Mouse (Mus musculus) layer of hippocampus, postnatal 25 days (tissue): Measurements from ENCODE around the gene Fgd5. TPM values are rescaled to one million over a fixed set of nuclear protein-coding genes. Genes with fewer than 3 reads are reported as not detected.
"Not testable (repeated sequence)": the region's sequence is repeated elsewhere in the genome, so short reads cannot be mapped to it uniquely, and the experiment has no call there.

Source experiments
- DNase-seq, 2 experiments: peaks; one replicate each; pipeline ENCODE4 v3.0.0; 2022; ENCODE audit warnings: mixed read lengths in 2 of 2, low spot score in 1 of 2; ENCODE audit errors: extremely low spot score in 1 of 2
- total RNA-seq, 2 experiments: library from RNA; stranded (reverse); gene quantifications; 2 replicates each; pipeline ENCODE4 v1.2.3; 2021

Fgd5 gene
- total RNA-seq, 2 experiments from 2014 or later = 5.3 to 5.5 TPM

DNA sequence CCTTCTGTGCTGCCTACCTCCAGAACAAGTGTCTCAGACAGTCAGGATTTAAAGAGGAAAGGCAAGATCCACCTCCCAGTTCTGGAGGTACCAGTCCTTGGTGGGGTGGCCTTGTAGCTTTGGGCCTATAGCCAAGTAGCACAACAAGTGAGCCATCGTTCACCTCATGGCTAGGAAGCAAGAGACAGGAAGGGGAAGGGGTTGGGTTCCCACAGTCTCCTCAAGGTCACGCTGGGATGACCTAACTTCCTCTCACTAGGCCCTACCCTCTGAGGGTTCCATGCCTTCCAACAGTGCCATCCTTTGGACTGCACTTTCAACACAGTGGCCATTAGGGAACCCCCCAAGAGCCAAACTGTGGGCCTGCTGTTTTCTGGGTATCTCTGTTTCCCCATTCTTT is 84.8 kb downstream of the Fgd5 start:
- no peak for DNase-seq

DNA sequence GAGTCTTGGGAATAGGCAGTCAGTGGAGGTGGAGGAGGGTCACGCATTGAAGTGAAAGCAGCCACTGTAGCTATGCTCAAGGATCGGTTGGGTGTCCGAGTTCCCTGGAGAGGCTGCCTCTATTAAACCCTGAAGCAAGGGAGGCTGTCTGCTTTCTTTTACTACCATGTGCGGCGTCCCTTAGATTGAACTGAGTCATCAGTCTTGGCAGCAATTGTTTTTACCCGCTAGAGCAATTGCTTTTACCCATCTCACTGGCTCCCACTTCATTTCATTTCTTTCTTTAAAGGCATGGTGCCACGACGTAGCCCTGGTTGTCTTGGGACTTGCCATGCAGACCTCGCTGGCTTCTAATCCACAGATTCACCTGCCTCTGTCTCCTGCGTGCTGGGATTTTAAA is 85.4 kb downstream of the Fgd5 start:
- no peak for DNase-seq

DNA sequence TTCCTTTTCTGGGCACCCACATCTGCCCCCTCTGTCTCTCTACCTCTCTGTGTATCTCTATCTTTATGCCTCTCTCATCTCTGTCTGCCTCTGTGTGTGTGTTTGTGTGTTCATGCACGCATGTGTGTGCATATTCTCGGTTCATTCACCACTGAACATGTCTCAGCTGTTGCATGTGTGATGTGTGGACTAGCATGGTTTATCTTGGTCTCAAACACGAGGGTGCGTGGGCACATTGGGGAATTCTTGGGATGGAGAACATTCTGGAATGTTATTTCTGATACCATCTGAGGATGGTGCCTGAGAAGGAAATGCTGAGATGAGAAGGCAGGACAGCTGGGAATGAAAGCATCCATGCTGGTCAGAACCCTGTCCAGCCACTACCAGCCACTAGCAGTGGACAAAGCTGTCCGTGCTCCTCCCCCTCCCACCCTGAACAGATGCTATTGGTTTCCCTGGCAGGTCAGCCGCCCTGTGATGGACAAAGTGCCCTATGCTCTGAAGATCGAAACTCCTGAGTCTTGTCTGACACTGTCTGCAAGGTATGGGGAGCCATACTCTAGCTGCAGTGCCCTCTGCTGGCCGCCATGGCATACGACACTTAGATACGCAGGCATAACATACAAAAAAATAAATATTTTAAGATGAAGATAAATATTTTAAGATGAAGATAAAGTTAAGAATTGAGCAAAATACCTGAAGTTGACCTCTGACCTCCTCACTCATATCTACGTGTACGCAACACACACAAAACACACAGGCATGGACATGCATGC is 87.2 kb downstream of the Fgd5 start:
- peak; percentile 31 to 61 for DNase-seq

DNA sequence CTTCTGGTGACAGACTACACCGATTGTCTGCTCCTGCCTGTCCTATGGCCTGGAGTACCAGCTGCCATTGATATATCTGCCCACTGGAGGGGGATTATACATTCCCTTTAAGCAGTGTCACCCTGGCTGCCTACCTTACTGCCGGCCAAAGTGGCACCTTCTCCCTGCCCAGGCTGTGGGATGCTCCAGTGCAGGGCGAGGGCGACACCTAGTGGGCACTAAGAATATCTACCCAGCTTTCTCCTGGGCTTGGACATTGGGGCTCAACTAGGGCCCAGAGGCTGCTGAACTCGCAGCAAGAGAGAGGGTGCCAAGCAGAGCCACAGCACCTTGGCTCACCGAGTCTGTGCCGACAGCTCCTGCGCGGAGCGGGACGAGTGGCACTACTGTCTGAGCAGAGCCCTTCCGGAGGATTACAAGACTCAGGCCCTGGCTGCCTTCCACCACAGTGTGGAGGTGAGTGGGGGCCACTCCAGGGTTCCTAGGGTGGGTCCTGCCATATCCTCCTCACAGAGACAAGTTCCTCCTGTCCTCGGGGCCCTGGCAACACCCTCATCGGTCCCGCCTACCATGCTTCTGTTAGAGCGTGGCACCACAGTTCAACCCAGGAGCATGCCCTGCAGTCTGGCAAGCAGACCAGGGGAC is 88.6 kb downstream of the Fgd5 start:
- DNase-seq = peak; percentile 75 to 80

DNA sequence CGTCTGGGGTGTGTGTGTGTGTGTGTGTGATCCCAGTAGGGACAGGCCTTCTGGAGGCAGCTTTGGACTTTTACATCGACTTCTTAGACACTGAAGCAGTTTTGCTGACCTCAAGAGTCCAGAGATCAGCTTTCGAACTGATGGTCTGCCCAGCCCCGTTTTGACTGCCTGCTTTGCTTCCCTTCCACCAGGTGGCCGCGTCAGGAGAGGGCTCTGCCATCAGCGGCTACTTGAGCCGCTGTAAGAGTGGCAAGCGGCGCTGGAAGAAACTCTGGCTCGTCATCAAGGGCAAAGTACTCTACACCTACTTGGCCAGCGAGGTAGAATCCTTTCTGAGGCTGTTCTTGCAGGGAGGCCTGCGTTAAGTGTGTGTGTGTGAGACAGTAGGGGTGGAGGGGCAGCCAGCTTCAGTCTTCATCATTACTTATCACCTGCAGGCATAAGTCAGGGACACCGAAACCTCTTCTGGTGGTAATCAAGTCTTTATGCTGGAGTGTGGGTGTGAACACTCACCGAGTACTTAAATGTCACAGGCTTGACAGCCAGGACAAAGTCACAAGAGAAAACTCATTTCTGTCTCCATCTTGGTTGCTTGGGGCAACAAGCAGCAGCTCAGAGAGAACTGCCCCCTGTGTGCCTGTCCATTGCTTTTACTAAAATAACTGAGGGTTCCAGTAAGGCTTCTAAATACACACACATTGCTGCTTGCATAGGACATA is 92.6 kb downstream of the Fgd5 start:
- DNase-seq = no peak

DNA sequence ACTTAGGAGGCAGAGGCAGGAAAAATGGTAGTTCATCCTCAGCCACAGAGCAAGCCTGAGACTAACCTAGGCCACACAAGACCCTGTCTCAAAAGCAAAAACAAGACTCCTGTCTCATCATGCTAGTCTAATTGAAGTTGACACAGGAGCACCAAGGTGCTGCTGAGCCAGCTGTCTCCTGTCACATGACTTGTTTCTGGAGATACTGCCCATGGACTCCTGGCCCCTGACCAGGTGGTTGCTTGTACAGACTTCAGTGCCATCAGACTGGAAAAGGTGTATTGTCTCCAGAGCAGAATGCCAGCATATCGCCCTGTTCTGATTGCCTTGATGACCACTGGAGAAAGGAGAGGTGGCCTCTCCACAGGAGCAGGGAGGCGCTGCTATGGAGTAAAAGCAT is 102.1 kb downstream of the Fgd5 start:
- no peak for DNase-seq

DNA sequence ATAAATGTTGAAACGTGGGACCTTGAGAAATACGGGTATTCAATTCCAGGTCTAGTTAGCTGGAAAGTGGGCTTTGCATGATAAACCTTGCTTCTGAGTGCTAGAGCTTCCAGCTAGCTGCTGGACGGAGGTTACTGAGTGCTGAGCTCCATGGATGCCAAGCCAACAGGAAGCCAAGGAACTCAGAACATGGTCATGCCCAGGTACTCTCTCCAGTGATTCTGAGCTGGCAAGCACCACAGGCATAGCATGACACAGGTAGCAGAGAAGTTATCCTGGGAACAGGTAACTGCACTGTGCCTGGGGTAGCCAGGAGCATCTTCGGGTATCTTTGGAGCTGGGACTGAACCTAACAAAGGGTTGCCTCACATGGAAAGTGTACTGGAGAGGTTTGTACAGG is 104.1 kb downstream of the Fgd5 start:
- DNase-seq = no peak

DNA sequence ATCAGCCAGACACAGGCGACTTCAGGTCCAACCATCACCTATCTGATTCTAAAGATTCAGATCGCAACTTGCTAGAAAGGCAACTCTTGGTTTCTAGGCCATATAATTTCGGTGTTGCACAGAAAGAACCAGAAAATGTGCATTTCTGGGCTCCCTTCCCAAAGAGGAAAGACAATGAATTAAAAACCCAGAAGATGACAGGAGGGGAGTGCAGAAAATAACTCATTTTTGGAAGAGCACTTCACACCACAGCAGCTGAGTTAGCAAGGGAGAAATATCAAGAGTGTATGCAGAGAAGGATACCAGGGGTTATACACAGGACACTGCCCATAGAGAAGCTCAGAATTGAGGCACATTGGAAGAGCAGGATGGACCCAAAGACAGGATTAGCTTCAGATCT is 106.3 kb downstream of the Fgd5 start:
- DNase-seq = no peak

DNA sequence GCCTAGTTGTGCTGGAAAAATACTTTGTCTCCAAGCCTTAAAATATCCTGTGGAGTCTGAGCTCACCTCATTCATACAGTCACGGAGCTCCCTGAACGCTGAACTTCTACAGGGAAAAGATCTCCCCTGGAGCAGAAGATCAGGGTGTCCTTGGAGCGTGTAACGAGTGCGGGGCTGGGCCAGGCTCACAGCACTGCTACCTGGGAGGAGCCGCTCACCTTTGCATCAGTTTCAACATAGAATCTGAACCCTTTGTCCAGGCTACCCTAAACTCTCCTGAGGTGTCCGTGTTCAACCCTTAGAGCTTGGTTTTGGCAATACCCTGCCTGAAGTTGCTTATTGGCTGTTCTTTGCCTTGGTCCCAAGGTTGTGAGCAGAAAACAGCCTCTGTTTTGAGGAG is 110.5 kb downstream of the Fgd5 start:
- DNase-seq = not testable (repeated sequence)

DNA sequence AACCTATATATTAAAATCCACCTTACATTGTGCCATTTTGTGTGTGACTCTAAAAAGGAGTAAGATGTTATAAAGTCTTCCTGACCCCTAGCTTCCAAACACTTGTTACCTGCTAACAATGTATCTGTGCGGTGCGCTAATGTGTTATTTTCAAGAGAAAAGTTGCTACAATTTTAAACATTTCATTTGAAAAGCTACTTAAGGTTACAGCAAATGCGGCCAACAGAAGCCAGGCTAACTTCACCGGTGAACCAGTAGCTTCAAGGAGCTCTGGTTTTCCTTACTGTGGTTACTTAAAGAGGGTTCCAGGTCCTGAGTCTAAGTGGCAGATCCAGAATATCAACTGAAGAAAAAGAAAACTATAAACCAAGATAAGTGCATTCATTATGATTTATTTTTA is 111.3 kb downstream of the Fgd5 start:
- DNase-seq = no peak

DNA sequence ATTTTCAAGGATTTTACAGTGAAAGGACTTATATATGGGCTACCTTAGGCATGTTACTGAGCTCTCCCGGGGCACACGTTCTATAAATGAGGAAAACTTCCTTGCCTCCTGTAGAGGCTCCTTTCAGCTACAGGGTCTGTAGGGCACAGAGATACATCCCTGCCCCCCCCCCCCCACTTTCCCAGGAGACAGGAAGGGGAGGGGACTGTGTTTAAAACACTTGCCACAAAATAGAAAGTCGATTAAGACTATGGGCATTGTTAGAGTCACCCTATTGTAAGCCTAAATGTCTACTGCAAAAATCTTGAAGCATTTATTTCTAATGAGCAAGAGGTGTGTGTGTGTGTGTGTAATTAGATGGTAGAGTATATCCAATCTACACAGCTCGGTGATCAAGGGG is 111.8 kb downstream of the Fgd5 start:
- no peak for DNase-seq

DNA sequence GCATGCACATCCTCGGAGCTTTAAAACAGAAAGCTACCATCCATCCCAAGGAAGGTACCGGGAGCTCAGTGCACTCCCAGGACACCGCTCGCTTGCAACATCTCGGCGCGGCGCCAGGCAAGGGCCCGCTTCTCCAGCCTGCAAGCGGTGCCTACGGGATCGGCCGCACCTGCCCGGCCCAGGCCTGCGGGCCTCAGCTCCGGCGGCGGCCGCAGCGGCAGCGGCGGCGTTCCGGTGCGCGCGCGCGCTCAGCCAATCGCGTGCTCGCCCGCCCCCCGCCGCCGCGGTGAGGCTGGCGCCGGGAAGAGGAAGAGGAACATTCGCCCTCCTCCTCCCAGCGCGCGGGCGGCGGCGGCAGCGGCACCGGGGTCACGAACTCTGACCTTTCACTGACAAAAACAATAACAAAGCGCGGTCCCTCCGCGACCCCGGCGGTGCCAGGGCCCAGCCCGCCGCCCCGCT is 112.5 kb downstream of the Fgd5 start, which contains the start of gene Nr2c2:
Gene Nr2c2, plus strand, starts transcription at position 261 of the 462 bp plus-strand sequence.
- DNase-seq = peak; percentile 72 to 86

DNA sequence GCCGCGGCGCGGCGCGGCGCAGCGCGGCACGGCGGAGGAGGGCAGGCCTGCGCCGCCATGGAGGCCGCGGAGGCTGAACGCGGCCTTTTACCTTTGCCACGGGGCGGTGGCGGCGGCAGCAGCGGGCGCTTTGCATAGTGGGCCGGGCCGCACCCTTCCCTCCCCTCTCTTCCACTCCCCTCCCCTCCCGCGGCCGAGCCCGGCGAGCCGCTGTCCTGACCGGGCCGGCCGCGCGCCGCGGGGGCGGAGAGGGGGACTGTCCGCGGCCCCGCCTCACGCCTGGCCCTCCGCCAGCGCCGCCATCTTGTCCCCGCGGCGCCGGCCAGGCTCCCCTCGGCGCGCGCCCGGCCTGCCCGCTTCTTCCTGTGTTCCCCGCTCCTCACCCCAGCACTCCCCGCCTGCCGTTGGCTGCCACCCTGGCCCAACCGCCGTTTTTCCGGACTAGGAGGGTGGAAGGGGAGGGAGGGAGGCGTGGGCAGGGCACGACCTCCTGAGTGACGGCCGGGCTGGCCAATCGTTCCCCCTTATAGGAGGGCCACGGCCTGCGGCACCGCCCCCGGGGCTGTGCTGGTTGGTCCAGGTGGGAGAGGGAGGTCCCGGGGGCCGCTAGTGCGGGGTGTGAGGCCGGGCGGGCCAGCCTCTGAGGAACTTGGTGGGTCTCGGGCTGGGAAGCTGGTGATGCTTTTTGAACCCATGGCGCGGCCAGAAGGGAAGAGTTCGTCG is 113.2 kb downstream of the Fgd5 start:
- peak; percentile 100 for DNase-seq

DNA sequence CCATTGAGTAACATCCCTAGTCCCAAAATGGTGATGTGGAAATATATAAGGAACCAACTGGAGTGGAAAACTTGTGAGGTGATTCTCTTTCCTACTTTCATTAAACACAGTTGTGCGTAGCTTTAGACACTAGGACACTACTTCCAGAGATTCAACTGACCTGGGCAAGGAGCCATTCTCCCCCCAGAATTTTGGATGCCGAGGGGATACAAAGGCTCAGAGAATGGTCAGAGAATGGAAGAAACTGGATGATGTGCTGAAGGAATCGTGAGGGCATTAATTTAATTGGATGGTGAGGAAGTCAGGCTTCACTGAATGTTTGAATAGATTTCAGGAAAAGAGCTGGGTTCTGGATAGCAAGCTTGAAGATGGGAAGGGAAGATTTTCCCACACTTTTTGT is 114.1 kb downstream of the Fgd5 start:
- no peak for DNase-seq

DNA sequence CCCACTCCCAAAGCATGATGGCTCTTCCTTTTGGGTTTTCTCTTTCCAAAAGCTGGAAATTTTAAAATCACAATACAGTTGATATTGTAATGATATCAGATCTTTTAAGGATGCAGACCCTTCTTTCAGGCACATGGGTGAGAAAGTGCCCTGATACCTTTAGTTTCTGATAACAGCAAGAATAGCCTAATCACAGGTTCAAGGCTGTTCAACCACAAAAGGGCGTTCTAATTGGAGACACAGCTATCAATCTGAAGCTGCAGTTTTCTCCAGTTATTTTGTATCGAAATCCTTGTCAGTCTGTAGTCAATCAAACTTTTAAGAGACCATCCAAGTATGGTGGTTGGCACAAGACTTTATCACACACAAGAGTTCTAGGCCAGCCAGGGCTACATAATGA is 115.2 kb downstream of the Fgd5 start:
- no peak for DNase-seq

DNA sequence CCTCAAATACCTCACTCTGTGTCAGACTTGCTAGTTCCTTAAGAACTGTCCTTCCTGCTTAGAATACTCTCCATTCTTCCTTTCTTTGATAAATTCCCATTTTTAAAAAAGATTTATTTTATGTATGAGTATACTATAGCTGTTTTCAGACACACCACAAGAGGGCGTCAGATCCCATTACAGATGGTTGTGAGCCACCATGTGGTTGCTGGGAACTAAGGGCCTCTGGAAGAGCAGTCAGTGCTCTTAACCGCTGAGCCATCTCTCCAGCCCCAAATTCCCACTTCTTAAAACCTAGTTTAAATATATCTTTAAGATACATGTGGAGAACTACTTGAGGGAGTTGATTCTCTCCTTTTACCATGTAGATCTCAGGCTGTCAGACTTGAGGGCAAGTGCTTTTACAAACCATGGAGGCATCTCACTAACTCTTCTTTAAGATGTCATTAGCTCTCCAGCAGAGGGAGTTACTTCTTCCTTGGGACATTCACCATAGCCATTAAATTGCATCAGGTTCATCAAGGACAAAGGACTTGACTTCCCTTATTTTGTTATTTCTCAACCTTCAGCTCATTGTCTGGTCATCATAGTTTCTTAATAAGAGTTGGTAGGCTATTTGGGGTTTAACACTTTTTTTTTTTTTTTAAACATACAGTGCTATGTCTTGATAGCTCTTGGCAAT is 122.1 kb downstream of the Fgd5 start:
- no peak for DNase-seq

DNA sequence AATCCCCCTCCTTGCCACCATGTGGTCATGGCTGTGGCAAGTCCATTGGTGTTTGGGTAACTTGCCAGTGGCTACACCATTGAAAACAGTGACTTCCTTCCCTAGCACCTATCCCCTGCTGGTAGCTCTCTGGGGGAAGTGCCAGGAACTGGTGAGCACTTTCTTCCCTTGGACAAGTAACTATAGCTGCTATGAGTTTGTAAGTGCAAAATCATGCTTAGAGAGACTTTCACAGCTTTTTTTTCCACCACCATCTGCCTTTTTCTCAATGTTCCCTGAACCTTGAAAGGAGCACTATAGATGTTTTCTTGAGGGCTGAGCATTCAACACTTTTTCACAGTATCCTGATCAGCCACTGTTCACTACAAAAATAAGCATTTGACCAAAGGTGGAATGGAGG is 145.9 kb downstream of the Fgd5 start:
- DNase-seq = no peak
